Mouse (Mus musculus) cerebellum, adult 9-11 months (tissue): ENCODE measurements around the gene Cfhr2.
"Not testable (repeated sequence)": the region's sequence is repeated elsewhere in the genome, so short reads cannot be mapped to it uniquely, and the experiment has no call there.

Experiments
- DNase-seq: peaks from one replicate; pipeline ENCODE4 v3.0.0; 2022

Cfhr2 gene

GRCm38 (mm10) chr1:139858548-139858947 lies at the start of gene Cfhr2:
Gene Cfhr2, minus strand, starts transcription at chr1:139858702.
- DNase-seq, result no peak

- DNase-seq, result no peak
These were observed 5.2 kb upstream of the Cfhr2 start for GRCm38 (mm10) chr1:139863751-139864150.

- no peak for DNase-seq
These were observed 1.7 kb upstream of the Cfhr2 start for GRCm38 (mm10) chr1:139860176-139860575.

- no peak for DNase-seq
These were observed 18.8 kb downstream of the Cfhr2 start for GRCm38 (mm10) chr1:139839699-139840098.

- DNase-seq, result no peak
These were observed 19.2 kb downstream of the Cfhr2 start for GRCm38 (mm10) chr1:139839290-139839689.

GRCm38 (mm10) chr1:139808594-139808993 lies 49.9 kb downstream of the Cfhr2 start:
- DNase-seq, result no peak

- no peak for DNase-seq
These were observed 77.4 kb downstream of the Cfhr2 start, which contains the start of gene Gm4788 for GRCm38 (mm10) chr1:139781143-139781542. Gene Gm4788, minus strand, starts transcription at chr1:139781243.

- not testable (repeated sequence) for DNase-seq
These were observed 88.6 kb downstream of the Cfhr2 start for GRCm38 (mm10) chr1:139769913-139770312.
